Mouse (Mus musculus) hematopoietic stem cell, adult 5-6 weeks (primary cell): ENCODE results near the gene Gtf2a1. TPM values are rescaled to one million over a fixed set of nuclear protein-coding genes. Genes with fewer than 3 reads are reported as not detected.

Experiments
- ATAC-seq, 2 experiments: fragments of 125-278 bp in 1 of 2; replicated peaks in 1 of 2; 2 replicates each; pipeline ENCODE4 v1.8.0; 2016 to 2017; ENCODE audit warnings: inconsistent platforms in 2 of 2, mild to moderate bottlenecking in 2 of 2, moderate number of reproducible peaks in 2 of 2, low read depth in 1 of 2, moderate TSS enrichment in 1 of 2; ENCODE audit not compliant: low FRiP score in 2 of 2, poor library complexity in 2 of 2, severe bottlenecking in 2 of 2, insufficient read depth in 1 of 2, low TSS enrichment in 1 of 2
- total RNA-seq: library from RNA; stranded (forward); fragments of 172-1452, 232-1000 nt; gene quantifications from 2 replicates; pipeline ENCODE4 v1.2.3, GENCODE M21; 2017

The Gtf2a1 gene
- total RNA-seq, 1 experiment from 2014 or later, result 38.3 TPM

DNA sequence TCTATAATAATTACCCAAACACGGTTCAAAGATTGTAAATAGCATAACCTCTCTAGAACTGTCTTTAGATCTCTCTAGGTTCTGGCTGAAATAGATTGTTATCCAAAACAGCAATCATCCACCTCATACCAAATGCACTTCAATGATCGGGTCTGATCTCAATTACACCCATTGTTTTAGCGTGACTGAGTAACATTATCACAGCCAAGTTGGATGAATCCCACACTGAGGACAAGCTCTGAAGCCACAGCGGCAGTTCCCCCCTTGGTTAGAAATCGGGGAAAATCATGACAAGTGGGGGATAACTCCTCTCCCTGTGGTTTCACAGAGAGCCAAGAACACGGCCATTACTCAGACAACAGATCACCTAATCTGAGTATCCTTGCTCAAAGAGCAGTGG is 76.3 kb downstream of the Gtf2a1 start:
- ATAC-seq, result no peak

GRCm38 (mm10) chr12:91511766-91512165 is 78.5 kb downstream of the Gtf2a1 start:
- no peak for ATAC-seq

Other genes with a start within 250 kb of the Gtf2a1 start
- 33.7 and 45.5 TPM in 2 replicates for gene Cep128, start 206.1 kb downstream of the Gtf2a1 start, total RNA-seq
- gene Tshr, start 205.9 kb downstream of the Gtf2a1 start, total RNA-seq, result 0.13 TPM in 1 of 2 replicates, not detected in the other
- 0.81 and 0.94 TPM in 2 replicates for gene Ston2, start 197.9 kb upstream of the Gtf2a1 start, total RNA-seq